Mouse (Mus musculus) T-helper 2 cell (primary cell): ENCODE measurements around the gene Gm438.
"Not testable (repeated sequence)": the region's sequence is repeated elsewhere in the genome, so short reads cannot be mapped to it uniquely, and the experiment has no call there.

Source experiments
- in situ Hi-C: fragments of 300-600 bp; cut with MboI, MseI; formaldehyde crosslinking; loops from one replicate; pipeline ENCODE4 v1.15.1; 2025; ENCODE audit warnings: high pct_unique_total_duplicates

Gene Gm438

GRCm38 (mm10) chr4:144786483-144786882 lies at the start of gene Gm438:
Gene Gm438 (minus strand): TSS chr4:144786583.
- in situ Hi-C loops = no loop called here

GRCm38 (mm10) chr4:144824706-144825105 lies 38.3 kb upstream of the Gm438 start:
- in situ Hi-C loops = no loop called here

- in situ Hi-C loops = no loop called here
Measured at GRCm38 (mm10) chr4:144823996-144824395, 37.6 kb upstream of the Gm438 start.

GRCm38 (mm10) chr4:144807135-144807534 lies 20.8 kb upstream of the Gm438 start:
- in situ Hi-C loops = not testable (repeated sequence)

GRCm38 (mm10) chr4:144803633-144804032 lies 17.2 kb upstream of the Gm438 start:
- in situ Hi-C loops = no loop called here

- in situ Hi-C loops = no loop called here
Measured at GRCm38 (mm10) chr4:144790141-144790540, 3.8 kb upstream of the Gm438 start.

GRCm38 (mm10) chr4:144782476-144783197 lies 3.7 kb downstream of the Gm438 start:
- in situ Hi-C loops = no loop called here

- in situ Hi-C loops = no loop called here
Measured at GRCm38 (mm10) chr4:144765722-144766121, 20.7 kb downstream of the Gm438 start.

GRCm38 (mm10) chr4:144749139-144749538 lies 37.2 kb downstream of the Gm438 start:
- in situ Hi-C loops = no loop called here
